Mouse (Mus musculus) CH12F3 (cell line): ENCODE results near the gene Ropn1l.

Source experiments
- in situ Hi-C: fragments of 300-500 bp; cut with MboI; formaldehyde crosslinking; loops from 2 replicates; pipeline ENCODE4 v1.14.3; 2020; ENCODE audit warnings: low sequenced_read_pairs

The Ropn1l gene

GRCm38 (mm10) chr15:31453098-31453916 is at the start of gene Ropn1l:
TSS of gene Ropn1l (minus strand) at chr15:31453737.
- in situ Hi-C loops, result no loop called here

DNA sequence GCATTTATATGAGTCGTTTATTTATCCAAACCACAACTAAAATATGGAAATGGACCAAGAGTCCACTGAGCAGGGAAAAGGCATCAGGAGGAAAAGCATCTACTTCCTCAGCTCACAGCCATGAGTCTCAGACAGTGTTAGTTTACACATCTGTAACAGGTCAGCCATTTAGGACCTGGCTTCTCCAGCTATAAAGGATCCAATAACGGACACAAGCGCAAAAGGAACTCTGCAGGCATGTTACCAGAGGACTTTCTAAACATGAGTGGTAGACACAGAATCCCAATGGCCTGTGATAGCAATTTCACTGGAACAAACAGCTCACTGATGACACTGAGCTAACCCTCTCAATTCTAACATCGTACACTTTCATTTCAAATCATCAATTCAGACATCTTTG is 49.5 kb upstream of the Ropn1l start:
- in situ Hi-C loops, result no loop called here

DNA sequence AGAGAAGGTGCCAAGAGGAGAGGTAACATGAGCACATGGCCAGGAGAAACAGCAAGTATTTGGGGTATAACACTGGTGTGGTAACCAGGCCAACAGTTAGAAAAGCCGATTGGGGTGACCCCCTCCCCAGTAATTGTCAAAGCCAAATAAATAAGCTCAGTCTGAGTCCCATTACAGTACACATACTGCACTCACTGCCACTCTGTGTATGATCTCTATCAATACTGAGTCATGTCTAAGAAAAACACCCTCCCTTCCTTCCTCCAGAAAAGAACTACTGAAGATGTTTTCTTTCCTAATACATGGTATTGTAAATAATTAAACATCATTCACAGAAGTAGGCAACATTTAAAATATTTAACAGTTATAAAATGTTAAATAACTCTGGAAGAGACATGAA is 48.8 kb upstream of the Ropn1l start:
- in situ Hi-C loops, result no loop called here

DNA sequence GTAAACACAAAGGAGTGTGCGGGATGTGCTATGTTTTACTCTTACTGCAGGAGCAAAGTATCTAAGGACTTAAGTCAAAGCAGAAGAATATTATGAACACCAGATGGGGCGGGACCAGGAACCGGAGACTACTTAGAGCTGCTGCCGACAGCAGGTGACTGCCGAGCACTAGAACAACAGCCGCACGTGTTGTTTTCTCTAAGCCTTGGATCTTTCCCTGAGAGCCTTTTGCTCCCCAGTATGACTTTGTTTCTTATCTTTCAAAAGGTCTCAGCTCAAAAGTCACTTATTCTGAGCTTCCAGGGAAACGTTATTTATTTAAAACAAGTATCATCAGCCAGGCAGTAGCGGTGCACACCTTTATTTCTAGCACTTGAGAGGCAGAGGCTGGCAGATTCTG is 41.3 kb upstream of the Ropn1l start:
- in situ Hi-C loops, result no loop called here

GRCm38 (mm10) chr15:31494310-31494709 is 40.8 kb upstream of the Ropn1l start:
- in situ Hi-C loops, result no loop called here

DNA sequence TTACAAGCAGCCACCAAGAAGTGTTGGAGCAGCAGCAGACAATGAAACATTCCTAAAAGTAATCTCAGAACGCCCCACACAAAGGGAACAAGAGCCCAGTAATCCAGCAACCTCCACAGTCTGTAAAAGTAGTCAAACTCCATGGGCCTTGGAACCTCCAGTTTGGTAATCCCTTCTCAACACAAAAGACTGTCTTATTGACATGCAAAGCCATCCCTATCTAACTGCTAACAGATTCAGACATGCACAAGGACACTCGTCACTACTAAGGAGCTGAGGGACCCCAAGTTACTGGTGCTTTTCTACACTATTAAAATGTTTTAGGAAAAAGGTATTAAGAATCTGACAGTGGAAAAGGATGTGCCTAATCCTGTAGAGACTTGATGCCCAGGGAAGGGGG is 33.9 kb upstream of the Ropn1l start:
- in situ Hi-C loops, result no loop called here

DNA sequence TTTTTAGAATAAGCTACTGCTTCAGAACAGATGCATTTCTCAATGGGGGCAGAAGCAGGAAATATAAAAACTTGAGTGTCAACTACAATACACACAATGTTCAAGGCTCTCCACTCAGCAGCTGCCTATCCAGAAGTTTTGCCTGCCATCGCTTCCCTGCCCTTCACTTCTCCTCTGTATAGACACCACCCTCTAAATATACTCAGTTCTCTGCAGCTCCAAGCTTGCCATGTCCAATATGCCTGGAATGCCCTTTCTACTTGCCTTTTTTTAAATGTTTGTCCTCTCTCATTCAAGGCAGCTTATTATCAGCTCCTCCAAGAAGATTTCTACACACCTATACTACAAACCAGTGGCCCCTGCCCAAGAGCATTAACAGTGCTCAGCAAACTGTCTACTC is 23.1 kb upstream of the Ropn1l start:
- in situ Hi-C loops, result no loop called here

- in situ Hi-C loops, result no loop called here
Measured at GRCm38 (mm10) chr15:31472645-31473574, 19.4 kb upstream of the Ropn1l start.

DNA sequence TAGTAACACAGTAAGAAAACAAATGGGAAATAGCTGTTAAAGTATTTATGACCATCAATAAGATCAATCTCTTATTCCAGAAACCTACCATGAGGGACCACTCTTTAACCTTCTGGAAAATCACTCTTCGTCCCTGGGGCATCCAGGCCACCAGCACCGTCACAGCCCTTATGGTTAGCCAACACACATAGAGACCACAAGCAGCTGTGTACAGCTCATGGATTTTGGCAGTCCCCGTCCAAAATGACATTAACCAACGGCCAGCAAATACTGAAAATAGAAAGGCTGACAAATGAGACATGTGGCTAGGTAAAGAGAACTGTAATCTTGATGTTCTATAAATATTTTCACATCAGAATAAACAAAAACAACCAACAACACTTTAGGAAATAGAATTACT is 18.0 kb upstream of the Ropn1l start:
- in situ Hi-C loops, result no loop called here

- in situ Hi-C loops, result no loop called here
Measured at GRCm38 (mm10) chr15:31469497-31469896, 16.0 kb upstream of the Ropn1l start.

GRCm38 (mm10) chr15:31468806-31469205 is 15.3 kb upstream of the Ropn1l start:
- in situ Hi-C loops, result no loop called here

DNA sequence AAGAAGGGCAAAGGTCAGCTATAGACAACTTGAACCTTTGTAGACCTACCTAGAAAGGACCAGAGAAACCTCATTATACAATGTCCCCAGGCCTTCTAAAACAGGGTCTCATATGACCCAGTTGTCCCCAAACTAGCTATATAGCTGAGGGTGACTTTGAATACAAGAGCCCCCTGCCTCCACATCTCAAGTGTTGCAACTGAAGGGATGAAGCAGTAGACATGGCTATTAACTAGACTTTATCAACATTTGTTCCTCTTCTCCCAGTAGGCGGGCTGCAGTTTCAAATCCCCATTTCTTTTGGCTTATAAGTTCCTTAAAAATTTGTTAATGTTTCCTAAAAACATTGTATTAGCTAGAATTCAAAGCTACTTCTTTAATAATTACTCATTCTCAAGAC is 13.2 kb upstream of the Ropn1l start:
- in situ Hi-C loops, result no loop called here

DNA sequence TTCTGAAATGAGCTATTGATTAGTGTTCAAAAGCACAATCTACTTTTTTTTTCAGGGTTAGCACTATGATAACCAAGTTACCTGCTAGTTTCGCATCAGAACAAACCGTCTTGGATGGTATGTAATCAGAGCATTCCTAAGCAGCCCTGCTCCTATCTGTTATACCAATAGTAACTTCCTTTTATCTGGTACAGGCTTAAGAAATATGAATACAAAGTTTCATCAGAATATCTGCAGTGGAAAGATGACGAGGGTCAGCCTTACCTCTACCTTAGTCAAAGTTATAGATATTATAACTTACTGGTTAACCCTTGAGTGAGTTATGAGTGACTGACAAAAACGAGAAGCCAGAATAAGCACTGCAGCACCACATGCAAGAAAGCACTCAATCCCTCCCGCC is 12.8 kb upstream of the Ropn1l start:
- in situ Hi-C loops, result no loop called here

GRCm38 (mm10) chr15:31465806-31466205 is 12.3 kb upstream of the Ropn1l start:
- in situ Hi-C loops, result no loop called here

DNA sequence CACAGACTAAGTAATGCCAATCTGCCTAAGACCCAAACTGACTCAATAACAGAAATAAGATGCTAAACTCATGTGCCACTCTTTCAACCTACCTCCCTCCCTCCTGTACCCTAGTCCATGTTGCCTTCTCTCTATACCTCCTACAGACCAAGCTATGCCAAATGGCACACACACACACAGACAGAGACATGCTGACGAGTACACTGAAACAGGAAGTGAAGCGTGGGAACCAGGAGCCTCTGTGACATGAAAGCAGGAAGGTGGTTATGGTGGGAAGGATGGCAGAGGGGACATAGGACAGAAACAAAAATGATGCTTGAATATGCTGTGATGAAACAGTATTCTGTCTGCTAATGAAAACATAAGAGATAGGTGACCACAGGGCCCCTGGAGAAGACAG is 7.0 kb upstream of the Ropn1l start:
- in situ Hi-C loops, result no loop called here

- in situ Hi-C loops, result no loop called here
Measured at GRCm38 (mm10) chr15:31458081-31458480, 4.5 kb upstream of the Ropn1l start.

DNA sequence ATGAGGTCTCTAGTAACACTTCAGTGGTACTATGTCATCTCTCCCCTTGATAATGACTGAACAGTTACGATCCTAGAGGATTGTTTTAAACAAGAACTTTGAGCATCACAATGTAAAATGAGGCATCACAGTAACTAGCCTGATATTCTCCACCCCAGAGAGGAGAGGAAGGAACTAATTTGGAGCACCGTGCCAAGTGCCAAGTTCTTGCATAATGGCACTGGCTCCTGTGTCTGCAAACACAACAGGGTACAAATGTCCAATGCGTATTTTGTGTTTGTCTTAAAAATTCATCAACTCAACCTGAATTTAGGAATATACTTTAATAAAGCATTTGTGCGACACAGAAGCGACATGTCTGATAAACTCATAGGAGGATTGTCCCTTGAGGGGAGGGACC is 2.8 kb upstream of the Ropn1l start:
- in situ Hi-C loops, result no loop called here

GRCm38 (mm10) chr15:31454861-31455295 is 1.3 kb upstream of the Ropn1l start:
- in situ Hi-C loops, result no loop called here

DNA sequence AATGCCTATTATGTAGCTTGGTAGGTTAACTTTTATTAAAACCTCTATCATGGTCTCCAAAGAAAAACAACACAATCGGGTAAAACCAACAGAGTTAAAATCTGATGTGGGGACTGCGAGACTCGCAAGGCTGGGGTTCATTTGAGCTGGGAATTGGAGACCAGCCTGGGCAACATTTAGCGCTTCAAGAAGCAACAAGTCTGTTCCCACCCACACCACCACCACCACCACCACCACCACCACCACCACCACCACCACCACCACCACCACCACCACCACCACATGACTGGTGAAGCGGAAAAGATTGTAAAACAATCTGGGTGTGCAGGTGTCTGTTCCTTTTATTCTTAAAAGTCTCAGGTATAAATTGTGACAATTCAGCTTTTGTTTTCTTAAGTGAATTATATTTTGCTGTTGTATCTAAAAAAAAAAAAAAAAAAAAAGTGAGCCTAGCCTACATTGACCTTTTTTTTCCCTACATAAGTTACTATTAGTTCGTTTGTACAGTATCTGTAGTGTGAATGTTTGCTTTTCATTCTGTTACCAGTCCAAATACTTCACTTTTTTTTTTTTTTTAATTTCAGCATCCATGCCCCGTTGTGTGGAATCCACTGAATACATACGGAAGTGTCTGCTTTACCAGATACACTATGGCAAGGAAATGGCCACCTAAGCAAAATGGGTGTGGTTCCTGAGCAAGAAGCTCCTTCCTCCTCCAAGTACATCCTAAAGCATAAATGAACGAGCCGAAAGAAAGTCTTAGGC is 741 bp upstream of the Ropn1l start:
- in situ Hi-C loops, result no loop called here

DNA sequence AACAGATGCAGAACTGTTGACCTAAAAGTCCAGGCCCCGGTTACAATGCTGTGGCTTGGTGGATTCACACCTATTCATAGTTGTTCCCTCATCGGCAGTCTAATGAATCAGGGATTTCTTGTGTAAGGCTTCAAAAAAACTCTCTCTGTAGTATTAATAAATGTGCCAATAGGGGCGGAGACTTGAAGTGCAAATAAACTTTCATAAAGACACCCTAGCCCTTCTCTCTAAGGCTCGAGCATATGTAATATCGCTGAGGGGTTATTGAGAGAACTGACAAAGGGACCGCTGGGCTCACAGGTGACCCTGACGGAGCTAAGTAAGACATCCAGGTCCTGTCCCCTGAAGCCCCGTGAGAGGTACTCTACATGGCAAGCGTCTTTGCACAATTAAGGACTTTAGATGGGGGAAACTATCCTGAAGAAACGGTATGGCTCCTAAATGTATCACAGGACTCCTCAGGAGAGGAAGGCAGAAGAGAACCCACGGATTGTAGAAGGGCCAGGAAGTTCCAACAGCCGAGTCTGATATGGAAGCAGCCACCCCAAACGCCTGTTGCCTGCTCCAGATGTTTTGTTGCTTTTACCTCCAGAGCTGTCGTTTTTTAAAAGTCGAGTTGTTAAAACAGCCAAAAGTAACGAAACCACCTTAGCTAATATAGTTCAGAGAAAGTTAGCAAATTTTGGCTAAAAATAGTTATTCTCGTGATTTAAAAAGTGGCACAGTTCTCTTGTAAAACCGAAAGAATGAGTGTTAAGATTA is 1.0 kb downstream of the Ropn1l start:
- in situ Hi-C loops, result no loop called here
